ENCODE assay signal across 8 mouse cellular contexts in genomic region chr4:129600233-129601158, GRCm38 (mm10). TPM values are rescaled to one million over a fixed set of nuclear protein-coding genes. Genes with fewer than 3 reads are reported as not detected.
DNase-seq lines count a peak whose midpoint lies in the region; ATAC-seq and TF ChIP-seq lines count a peak whose summit lies in the region.

Gene Eif3i (minus strand): TSS chr4:129600648.
Gene Tmem234 (plus strand): TSS chr4:129600668.

- TF ChIP-seq CTCF in left cerebral cortex, adult 2 months (IDR thresholded peaks at IDR 0.05), result no peak; the same call in 1 of the 2 replicates

- peak within 1 kb of the TSS; percentile 86 for H3K27ac ChIP-seq in hindbrain, embryonic 13.5 days
- peak within 1 kb of the TSS; percentile 76 for H3K27ac ChIP-seq in left cerebral cortex, adult 2 months

- H3K4me1 ChIP-seq in hindbrain, embryonic 13.5 days (replicated peaks), result peaks cover 37% of the 10 kb centered on the region

- H3K36me3 ChIP-seq in hindbrain, embryonic 13.5 days, result peaks cover 61% of the 10 kb centered on the region

- intact Hi-C loops in left cerebral cortex, adult 2 months (cut with DNase I), result no loop called here

- H3K27me3 ChIP-seq in hindbrain, embryonic 13.5 days, result no peaks in the 10 kb centered on the region

- peak; percentile 89 for DNase-seq in ZHBTc4 (ENCODE audit: low read depth, low spot score)
- DNase-seq in cerebellum, postnatal 25 days, result peak; percentile 81 to 87
- DNase-seq in frontal cortex, postnatal 25 days (ENCODE audit: low spot score in 2 of 2), result peak; percentile 56 to 65
- DNase-seq in left cerebral cortex, adult 2 months (ENCODE audit: extremely low spot score in 1 of 2, low spot score in 2 of 2), result peak; percentile 81 to 84
- peak; percentile 86 for DNase-seq in right cerebral cortex, adult 18-20 months
- DNase-seq in urinary bladder, adult 2 months (ENCODE audit: low spot score), result peak; percentile 72

- peak; percentile 90 for ATAC-seq in hindbrain, embryonic 13.5 days (ENCODE audit: low FRiP score)
- peak; percentile 99 for ATAC-seq in megakaryocyte, adult 5-6 weeks (ENCODE audit: poor library complexity, severe bottlenecking)

- peak within 1 kb of the TSS; percentile 99 for H3K4me3 ChIP-seq in hindbrain, embryonic 13.5 days
- peak within 1 kb of the TSS; percentile 87 for H3K4me3 ChIP-seq in left cerebral cortex, adult 2 months

- WGBS in hindbrain, embryonic 13.5 days, result under 1% methylated on average over 74 of the region's 74 CpGs

- H3K4me2 ChIP-seq in hindbrain, embryonic 13.5 days, result peak within 1 kb of the TSS; percentile 88

- H3K9me3 ChIP-seq in hindbrain, embryonic 13.5 days, result no peaks in the 10 kb centered on the region

- H3K9ac ChIP-seq in hindbrain, embryonic 13.5 days, result peak within 1 kb of the TSS; percentile 95

RNA-seq across cellular contexts. Expression of gene Eif3i, which starts in this region (rescaled TPM):
- polyA plus RNA-seq in hindbrain, embryonic 13.5 days (2015; fragmentation: Nextera tagmentation; extraction: Ambion mirVana), result 208 and 212 TPM in 2 replicates
- total RNA-seq in left cerebral cortex, adult 2 months (2021), result 100 to 1,000 TPM; 124 to 129 TPM
- 186 and 204 TPM in 2 replicates for total RNA-seq in megakaryocyte, adult 5-6 weeks (2015)
- 140 and 156 TPM in 2 replicates for total RNA-seq in megakaryocyte, adult 5-6 weeks (2017)
- 246 and 264 TPM in 2 replicates for polyA plus RNA-seq in urinary bladder, adult 2 months (2012; rRNA removed)

RNA-seq across cellular contexts. Expression of gene Tmem234, which starts in this region (rescaled TPM):
- polyA plus RNA-seq in hindbrain, embryonic 13.5 days (2015; fragmentation: Nextera tagmentation; extraction: Ambion mirVana), result 195 and 196 TPM in 2 replicates
- total RNA-seq in left cerebral cortex, adult 2 months (2021), result 10 to 100 TPM; 89.3 to 94.8 TPM
- total RNA-seq in megakaryocyte, adult 5-6 weeks (2015), result 104 and 120 TPM in 2 replicates
- total RNA-seq in megakaryocyte, adult 5-6 weeks (2017), result 126 and 128 TPM in 2 replicates
- 159 and 183 TPM in 2 replicates for polyA plus RNA-seq in urinary bladder, adult 2 months (2012; rRNA removed)

Comparison
In these comparisons a context has a peak if more than half of its experiments do, and no peak if none do; other contexts are left out.
1. Peak in every context shown above with its lines: DNase-seq, ATAC-seq, H3K4me3 ChIP-seq and H3K27ac ChIP-seq.